Mouse (Mus musculus) G1E-ER4 (cell line): ENCODE measurements around the gene Slc6a17. TPM values are rescaled to one million over a fixed set of nuclear protein-coding genes. Genes with fewer than 3 reads are reported as not detected.

ENCODE experiments used
- GATA1 ChIP-seq: IDR thresholded peaks from one replicate; pipeline ENCODE4 v1.8.0; 2012; ENCODE audit warnings: low read length, inconsistent platforms
- polyA plus RNA-seq: library from polyadenylated mRNA; stranded (reverse); fragments of >175 nt; gene quantifications from 2 replicates; pipeline ENCODE4 v1.2.3, GENCODE M21; 2012

Gene Slc6a17
- polyA plus RNA-seq, 1 experiment = not detected

DNA sequence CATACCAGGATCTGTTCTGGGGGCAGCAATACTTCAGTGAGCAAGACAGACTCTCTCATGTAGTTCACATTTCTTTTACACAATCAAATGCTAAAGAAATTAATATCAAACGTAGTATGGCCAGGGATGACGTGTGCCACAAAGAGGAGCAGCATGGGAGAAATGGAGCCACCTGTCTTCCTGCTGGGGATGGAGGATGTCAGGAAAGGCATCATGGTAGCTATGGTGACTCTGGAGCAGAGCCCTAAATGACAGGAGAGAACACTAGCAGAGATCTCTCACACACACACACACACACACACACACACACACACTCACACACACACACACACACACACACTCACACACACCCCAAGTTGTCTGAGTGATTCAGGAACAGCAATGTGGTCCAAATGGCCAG is 14.1 kb downstream of the Slc6a17 start:
- TF ChIP-seq GATA1 = no peak

DNA sequence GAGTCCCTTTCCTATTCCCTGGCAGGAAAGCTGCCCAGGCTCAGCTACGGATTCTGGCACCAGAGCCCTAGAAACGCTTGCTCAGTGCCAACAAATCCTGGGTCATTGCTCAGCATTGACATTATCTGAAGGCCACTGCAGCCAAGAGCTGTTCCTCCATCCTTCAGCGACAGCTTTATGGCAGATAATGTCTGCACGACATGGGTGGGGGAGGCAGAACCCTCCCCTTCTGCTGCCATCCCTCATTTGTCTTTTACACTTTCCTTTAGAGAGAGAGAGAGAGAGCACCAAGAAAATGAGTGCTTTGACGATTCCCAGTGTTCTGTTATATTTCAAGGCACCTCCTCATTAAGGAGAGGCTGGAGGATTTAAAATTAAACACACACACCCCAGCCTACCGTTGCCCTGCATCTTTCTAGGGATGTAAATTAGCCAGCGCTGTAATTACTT is 16.1 kb downstream of the Slc6a17 start:
- no peak for TF ChIP-seq GATA1

DNA sequence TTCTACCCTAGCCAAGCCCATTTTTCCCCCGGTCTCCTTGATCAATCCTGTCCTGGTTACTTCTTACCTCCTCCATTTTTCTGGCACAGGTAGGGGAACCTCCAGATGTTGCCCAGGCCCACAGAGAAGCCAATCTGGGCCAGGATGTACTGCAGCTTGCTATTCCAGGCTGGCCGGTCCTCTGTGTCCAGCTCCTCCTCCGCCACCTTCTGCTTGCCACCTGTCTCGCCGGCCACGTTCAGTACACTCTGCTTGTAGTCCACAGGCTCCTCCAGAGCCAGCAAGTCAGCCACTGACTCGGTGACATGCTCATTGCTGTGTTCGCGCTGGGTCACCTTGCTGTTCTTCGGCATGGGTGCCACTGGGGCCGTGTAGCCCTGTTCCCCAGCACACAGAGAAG is 17.5 kb downstream of the Slc6a17 start:
- TF ChIP-seq GATA1 = no peak

DNA sequence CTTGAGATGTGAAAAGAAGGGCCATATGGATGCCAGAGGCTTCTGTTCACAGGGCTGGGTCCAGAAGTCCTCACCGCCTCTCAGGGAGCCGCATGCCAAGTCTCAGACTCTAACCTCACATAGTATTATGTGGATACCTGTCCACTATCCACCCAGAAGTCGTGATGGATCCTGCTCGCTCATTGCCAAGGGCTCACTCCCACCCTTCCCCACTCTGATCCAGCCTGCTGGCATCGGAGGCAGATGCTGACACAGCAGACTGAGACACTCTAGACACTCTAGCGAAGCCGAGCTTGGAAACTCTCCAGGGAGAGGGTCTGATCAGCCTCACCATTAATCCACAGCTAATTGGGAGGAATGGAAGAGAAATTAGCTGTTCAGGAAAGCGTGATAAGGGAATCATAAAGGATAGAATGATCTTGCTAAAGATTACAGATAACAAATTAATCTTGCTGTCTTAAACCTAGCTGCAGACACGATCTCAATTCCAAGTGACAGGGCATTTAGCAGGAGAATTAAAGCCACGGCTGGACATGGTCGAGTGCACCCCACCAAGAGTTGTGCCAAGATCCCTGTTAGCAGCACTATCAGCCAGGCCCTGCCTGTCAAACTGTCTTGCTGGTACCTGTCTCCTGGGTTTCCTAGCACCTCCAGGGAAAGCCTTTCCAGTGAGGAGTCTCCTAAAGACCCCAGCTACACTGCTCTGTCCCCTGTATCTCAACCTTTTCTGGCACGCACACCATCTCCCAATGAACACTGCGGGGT is 21.6 kb downstream of the Slc6a17 start:
- TF ChIP-seq GATA1 = no peak

DNA sequence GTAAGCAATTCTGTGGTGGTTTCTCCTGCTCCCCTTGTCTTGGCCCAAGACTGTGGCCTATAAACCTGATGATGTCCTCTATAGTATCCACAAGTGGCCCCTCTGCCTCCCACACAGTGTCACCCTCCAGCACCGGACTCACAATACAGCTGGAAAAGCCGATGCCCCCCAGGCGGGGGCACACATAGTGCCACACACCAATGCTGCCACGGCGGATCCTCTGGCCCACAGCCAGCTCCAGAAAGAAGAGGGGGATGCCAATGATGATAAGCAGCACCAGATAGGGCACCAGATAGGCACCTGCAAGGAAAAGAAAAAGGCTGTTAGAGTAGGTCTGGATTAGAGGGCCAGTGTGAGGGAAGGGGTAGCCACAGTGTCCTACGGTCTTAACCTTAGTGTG is 22.3 kb downstream of the Slc6a17 start:
- no peak for TF ChIP-seq GATA1

DNA sequence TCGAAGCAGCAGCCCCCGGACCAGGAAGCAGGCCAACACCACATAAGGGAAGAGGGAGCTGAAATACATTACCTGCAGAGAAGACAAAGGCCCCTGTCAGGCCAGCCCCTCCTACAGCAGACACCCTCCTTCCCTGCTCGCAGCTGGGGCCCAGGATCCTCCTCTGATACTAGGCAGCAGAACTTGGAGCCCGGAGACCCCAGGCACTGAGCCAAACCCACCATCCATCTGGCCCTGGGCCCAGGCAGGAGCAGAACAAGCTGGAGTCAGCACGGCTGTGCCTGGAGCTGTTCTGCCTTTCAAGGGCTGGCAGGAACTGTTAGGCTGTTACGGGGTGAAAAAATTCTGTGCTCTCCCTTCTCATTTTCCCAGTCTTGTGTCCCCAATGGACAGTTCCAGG is 26.4 kb downstream of the Slc6a17 start:
- TF ChIP-seq GATA1 = no peak

DNA sequence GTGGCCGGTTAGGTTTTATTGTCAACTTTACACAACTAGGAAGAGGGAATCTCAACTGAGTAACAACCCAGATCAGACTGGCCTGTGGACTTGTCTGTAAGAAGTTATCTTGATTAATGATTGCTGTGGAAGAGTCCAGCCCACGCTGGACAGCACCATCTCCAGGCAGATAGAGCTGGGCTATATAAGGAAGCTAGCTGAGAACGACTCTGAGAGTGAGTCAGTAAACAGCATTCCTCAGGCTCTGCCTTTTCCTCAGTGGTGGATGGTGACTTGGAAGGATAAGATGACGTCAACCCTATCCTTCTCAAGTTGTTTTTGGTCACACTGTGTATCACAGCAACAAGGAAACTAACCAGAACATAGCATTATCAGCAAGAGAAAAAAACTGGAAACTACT is 29.2 kb downstream of the Slc6a17 start:
- TF ChIP-seq GATA1 = no peak

DNA sequence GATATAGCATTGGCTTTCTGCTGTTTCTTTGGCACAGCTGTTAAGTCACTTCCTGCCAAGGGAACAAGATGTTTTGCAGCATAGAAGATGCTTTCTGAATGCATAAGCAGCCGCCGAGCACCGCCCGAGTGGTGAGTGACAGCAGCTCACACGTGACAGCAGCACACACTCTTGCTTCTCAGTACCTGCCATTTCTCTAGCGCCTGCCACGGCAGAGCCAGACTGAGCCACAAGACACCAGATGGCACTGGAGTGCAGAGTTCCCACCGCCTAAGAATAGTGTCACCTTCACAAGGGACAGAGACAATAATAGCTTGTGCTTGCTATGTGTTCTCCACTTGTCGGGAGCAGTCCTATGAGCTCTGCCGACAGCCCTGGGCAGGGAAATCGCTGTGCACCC is 34.5 kb downstream of the Slc6a17 start:
- TF ChIP-seq GATA1 = no peak

DNA sequence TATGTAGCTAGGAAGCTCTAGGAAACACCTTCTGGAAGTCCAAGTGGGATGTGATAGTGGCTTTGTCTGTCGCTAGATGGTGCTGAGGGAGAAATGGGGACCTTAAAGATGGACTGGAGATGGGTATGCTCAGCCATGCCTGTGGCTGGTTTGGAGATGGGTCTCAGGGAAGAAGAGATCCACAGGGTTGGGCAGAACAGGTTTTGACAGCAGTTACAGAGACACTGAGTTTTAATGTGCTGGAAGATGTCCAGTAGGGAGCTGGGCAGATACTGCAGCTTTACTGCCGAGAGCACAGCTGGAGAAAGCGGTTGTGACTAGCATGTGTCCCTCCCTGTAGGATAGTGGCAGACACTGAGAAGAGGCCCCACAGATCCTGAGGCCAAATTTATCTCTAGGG is 37.2 kb downstream of the Slc6a17 start:
- TF ChIP-seq GATA1 = no peak

DNA sequence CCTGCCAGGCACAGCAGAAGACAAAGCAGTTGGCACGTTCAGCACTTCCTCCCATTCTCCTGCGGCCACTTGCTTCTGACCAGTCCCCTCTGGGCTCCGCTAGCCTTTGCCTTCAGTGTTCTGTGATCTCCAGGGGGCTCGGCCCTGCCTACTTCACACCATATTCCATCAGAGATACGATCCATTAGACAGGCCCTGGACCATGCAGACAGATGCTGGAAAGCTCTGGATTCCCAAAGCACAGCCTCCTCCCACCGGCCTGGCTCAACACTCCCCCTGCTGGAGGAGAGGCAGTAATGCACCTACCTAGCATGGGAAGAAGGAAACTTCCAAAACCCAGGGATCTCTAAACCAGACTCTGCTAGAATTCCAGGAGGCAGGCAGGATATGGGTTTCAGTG is 45.6 kb downstream of the Slc6a17 start:
- no peak for TF ChIP-seq GATA1

DNA sequence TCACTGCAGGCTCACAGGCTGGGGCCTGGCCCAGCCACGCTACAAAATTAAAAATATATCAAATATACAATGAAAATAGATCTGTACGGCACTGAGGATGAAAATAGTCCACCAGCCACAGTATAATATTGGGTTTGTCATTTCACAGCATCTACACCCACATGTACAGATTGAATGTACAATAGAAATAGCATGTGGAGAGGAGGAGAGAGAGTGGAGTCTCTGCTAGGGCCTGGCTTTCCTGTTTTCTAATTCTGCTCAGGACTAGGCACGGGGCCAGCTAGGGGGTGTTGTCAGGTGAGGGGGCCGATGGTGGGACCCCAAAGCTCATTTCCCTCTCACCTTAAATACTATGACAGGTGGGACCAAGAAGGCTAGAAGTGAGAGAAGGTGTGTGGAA is 48.8 kb downstream of the Slc6a17 start:
- TF ChIP-seq GATA1 = no peak

DNA sequence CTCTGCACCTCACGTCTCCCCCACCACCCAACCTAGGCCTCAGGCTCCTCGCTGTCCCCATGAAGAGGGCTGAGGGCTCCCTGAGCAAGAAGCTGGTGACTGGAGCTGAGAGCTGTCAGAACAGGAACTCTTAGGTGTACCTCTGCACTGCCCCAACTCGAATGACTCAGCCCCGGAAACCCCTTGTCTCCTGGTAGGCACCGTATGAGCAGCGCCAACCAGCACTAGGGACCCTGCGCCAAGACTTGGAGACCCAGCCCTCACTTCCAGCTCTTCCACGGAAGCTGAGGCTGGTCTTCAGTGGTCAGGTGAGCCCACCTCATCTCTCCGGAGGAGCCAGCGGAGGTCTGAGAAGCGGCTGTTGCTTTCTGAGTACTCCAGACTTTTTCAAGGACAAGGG is 49.7 kb downstream of the Slc6a17 start:
- TF ChIP-seq GATA1 = no peak

DNA sequence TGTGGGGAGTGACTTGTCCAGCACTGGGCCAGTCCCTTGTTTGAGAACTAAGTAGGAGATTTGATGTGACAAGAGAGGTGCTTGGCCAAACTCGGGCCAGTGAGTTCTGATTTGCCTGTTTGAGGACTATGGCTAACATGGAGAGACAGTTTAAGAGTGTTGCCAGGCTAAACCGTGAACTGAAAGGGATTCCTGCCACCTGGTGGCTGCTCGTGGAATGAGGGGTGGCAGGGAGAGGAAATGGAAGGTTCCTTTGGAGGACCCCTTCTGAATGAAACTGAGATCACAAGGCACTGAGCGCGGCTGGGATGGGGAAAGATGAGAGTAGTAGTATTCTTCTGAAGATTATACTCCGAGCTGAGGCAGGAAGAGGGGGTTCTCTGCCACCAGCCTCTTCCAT is 51.2 kb downstream of the Slc6a17 start:
- TF ChIP-seq GATA1 = no peak

DNA sequence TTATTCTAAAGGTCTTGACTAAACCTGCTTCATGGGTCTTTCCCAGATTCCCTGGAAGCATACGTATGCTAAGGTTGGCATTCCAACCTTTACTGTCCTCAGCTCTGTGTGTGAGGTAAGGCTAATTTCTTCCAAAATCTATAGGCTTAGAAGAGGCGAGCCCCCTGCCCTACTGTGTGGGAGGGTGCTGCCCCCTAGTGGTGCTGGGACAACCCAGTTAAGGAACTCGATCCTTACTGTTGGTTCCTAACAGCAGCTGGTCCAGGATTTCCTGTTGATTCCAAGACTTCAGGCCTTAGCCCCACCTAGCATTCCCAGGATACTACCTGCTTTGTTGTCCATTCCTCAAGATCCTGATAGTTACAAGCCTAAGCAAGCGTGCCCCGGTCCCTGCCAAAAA is 55.7 kb downstream of the Slc6a17 start:
- TF ChIP-seq GATA1 = no peak

DNA sequence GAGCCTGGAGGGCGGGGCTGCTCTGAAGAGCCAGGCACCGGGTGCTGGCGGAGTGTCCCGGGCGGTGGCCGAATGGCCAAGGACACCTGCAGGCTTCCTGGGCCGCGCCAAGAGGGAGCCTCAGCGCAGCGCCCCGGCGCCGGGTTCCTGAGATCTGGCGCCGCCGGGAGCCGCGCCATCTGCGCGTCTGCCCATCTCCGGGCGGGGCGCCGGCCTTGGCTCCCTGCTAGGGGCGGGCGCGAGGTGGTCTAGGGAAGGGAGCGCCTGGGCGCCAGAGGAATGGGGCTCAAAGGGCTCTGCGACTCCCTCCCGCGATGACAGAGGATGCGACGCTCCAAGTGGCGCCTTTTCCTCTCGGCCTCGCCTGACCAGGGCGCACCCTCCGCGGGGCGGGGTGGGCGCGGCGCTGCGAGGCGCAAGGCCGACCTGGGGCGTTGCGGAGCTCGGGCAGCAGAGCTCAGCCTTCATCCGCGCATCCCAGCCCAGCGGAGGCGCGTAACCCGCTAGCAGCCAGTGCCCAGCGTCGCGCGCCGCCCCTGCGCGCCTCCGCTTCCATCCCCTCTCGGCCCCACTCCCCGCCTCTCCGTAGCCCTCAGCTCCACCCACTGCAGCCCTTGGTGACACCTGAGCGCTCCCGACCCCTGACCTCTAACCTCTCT is 57.9 kb downstream of the Slc6a17 start:
- TF ChIP-seq GATA1 = no peak

DNA sequence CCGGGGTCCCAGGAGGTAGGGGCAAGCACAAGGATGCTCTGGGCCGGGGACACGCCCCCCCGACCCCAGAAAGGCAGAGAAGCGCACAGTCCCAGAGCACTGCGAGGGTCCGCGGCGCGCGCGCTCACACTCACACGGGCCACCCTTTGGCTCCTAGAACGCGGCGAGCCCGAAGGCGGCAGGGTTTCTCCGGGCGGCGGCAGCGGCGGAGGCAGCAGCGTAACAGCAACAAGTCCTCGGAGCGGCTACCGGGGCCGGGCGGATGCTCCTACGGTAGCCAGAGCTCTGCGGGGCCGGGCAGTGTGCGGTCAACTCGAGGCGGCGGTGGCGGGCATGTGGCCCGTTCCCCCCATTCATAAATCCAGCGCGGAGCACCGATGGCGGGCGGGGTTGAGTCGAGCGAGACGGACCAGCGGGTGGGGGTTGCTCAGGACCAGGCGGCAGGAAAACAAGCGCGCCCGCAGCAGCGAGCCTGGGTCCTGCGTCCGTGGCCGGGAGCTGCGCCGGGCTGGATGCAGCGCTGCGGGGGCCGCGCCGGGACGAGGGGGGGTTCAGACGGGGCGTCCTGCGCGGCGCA is 58.5 kb downstream of the Slc6a17 start, which contains the start of gene Kcnc4:
TSS of gene Kcnc4 (minus strand) at position 357 of the 577 bp plus-strand sequence.
- TF ChIP-seq GATA1 = no peak
